Mouse (Mus musculus): Measurements from ENCODE around the gene Rasl11a.

GRCm38 (mm10) chr5:146846489-146846888 is 1.6 kb downstream of the Rasl11a start:
- TF ChIP-seq POLR2A (IDR thresholded peaks at IDR 0.05; ENCODE audit: low read depth, low read length) (no peak), CTCF (IDR thresholded peaks at IDR 0.05; ENCODE audit: extremely low read depth, insufficient read length, insufficient replicate concordance, low read depth, low read length) (no peak)

Measured in small intestine, adult 2 months (tissue).